Mouse (Mus musculus) testis, postnatal 10 days (tissue): ENCODE measurements around the gene Cacna1f.

ENCODE experiments used
- DNase-seq: peaks from one replicate; pipeline ENCODE4 v3.0.0; 2021; ENCODE audit warnings: low spot score

The Cacna1f gene

GRCm38 (mm10) chrX:7632560-7632959, 25.7 kb downstream of the Cacna1f start:
- no peak for DNase-seq

- no peak for DNase-seq
These were observed 28.2 kb downstream of the Cacna1f start for GRCm38 (mm10) chrX:7635101-7635500.

- DNase-seq: peak; percentile 85
These were observed 31.7 kb downstream of the Cacna1f start, which contains the start of gene Syp for GRCm38 (mm10) chrX:7638401-7639091. Gene Syp (plus strand): TSS chrX:7638471.

- no peak for DNase-seq
These were observed 32.8 kb downstream of the Cacna1f start for GRCm38 (mm10) chrX:7639536-7640325.

GRCm38 (mm10) chrX:7640785-7641184, 33.9 kb downstream of the Cacna1f start:
- no peak for DNase-seq

GRCm38 (mm10) chrX:7645349-7645748, 38.5 kb downstream of the Cacna1f start:
- DNase-seq: peak; percentile 84

- DNase-seq: peak; percentile 83
These were observed 41.9 kb downstream of the Cacna1f start for GRCm38 (mm10) chrX:7648671-7649304.

- DNase-seq: peak; percentile 63
These were observed 50.3 kb downstream of the Cacna1f start, which contains the start of gene Prickle3 for GRCm38 (mm10) chrX:7657221-7657639. Gene Prickle3 (plus strand): TSS chrX:7657260.

GRCm38 (mm10) chrX:7658031-7658784, 51.3 kb downstream of the Cacna1f start:
- DNase-seq: peak; percentile 66

GRCm38 (mm10) chrX:7658785-7659589, 52.1 kb downstream of the Cacna1f start:
- DNase-seq: no peak

- DNase-seq: no peak
These were observed 54.2 kb downstream of the Cacna1f start for GRCm38 (mm10) chrX:7661086-7661485.

- DNase-seq: no peak
These were observed 56.1 kb downstream of the Cacna1f start for GRCm38 (mm10) chrX:7662936-7663335.

- DNase-seq: no peak
These were observed 57.9 kb downstream of the Cacna1f start for GRCm38 (mm10) chrX:7664791-7665190.

GRCm38 (mm10) chrX:7665739-7666502, 59.0 kb downstream of the Cacna1f start:
- no peak for DNase-seq

- peak; percentile 78 for DNase-seq
These were observed 63.6 kb downstream of the Cacna1f start for GRCm38 (mm10) chrX:7670390-7670881.

GRCm38 (mm10) chrX:7670921-7671623, 64.2 kb downstream of the Cacna1f start, which contains the start of gene Plp2:
Gene Plp2 (minus strand): TSS chrX:7671390.
- DNase-seq: no peak

- no peak for DNase-seq
These were observed 65.9 kb downstream of the Cacna1f start for GRCm38 (mm10) chrX:7672739-7673138.

GRCm38 (mm10) chrX:7673578-7674281, 66.8 kb downstream of the Cacna1f start:
- no peak for DNase-seq
